Mouse (Mus musculus): ENCODE measurements around the gene Glcci1.

Gene Glcci1

DNA sequence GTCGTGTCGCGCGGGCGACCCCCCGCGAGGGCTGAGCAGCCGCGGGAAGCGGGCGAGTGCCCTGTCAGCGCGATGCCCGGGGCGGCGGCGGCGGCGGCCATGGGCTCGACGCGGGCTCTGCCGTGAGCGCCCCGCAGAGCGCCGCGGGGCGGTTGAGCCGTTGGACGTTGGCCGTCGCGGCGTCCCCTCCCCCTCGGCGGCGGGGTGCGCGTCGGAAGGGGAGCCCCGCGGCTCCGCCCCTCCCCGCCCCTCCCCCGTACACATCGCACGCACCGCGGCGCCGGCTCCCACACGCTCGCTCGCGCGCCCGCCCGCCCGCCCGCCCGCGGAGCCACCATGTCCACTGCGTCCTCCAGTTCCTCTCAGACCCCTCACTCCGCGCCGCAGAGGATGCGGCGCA is at the start of gene Glcci1:
Gene Glcci1, plus strand, starts transcription at position 50 of the 400 bp plus-strand sequence.
- peak; percentile 71 to 74 for DNase-seq (ENCODE audit: low spot score in 2 of 2)

GRCm38 (mm10) chr6:8462447-8462846 is 47.0 kb upstream of the Glcci1 start:
- no peak for DNase-seq (ENCODE audit: low spot score in 2 of 2)

GRCm38 (mm10) chr6:8465388-8465787 is 44.0 kb upstream of the Glcci1 start:
- DNase-seq (ENCODE audit: low spot score in 2 of 2), result no peak

DNA sequence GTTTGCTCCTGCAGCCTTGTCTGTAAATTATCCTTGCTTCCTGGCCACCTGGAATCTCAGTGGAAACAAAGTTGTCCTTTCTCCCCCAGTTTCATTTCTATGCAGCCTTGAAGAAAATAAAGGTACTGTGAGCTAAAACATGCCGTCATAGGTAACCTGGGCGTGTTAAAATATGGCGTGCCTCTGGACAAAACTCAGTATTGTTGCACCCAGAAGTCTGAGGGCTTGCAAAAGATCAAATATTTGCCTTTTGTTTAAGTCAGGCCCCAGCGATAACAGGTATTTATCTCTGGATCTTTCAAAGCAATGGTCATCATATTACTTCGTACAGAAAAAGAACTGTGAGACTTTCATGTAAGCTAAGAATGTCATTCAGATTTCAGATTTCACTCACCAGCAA is 43.4 kb upstream of the Glcci1 start:
- DNase-seq (ENCODE audit: low spot score in 2 of 2), result no peak

- no peak for DNase-seq (ENCODE audit: low spot score in 2 of 2)
Measured at GRCm38 (mm10) chr6:8467667-8468337, 41.6 kb upstream of the Glcci1 start.

DNA sequence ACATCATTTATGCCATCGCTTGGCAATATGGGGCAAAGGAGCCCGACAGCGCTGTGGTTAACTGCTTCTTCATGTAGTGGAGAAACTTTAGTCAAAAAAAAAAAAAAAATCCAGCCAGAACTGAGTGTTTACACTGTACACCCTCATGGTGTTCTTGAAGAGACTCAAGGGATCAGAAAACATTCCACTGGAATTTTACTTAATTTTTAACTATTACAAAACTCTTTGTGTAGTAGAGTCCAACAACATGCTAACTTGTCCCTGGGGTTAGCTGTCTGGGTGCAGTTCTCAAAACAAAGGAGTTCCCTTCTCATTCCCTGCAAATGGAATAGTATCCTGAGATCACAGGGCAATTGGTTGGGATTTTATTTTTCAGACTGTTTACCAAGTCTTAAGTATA is 39.5 kb upstream of the Glcci1 start:
- no peak for DNase-seq (ENCODE audit: low spot score in 2 of 2)

DNA sequence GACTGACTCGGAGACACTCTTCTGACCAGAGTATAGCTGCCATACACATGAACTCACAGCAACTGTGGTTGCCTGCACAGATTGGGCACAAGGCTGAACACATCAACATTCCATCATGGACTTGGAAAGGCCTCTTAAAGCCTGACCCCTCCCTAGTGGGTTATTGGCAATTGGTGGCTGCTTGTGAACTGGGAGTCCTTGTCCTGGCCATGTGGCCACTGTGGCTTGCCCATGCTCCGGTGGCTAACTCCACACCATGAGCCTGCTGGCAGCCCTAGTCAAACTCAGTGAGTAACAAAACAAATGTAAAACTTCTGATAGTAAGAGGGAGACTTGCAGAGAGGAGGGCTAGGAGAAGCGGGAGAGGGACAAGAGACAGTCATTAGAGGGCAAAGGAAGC is 37.3 kb upstream of the Glcci1 start:
- DNase-seq (ENCODE audit: low spot score in 2 of 2), result no peak

GRCm38 (mm10) chr6:8472915-8473314 is 36.5 kb upstream of the Glcci1 start:
- no peak for DNase-seq (ENCODE audit: low spot score in 2 of 2)

- DNase-seq (ENCODE audit: low spot score in 2 of 2), result no peak
Measured at GRCm38 (mm10) chr6:8473498-8473897, 35.9 kb upstream of the Glcci1 start.

GRCm38 (mm10) chr6:8474316-8474715 is 35.1 kb upstream of the Glcci1 start:
- no peak for DNase-seq (ENCODE audit: low spot score in 2 of 2)

DNA sequence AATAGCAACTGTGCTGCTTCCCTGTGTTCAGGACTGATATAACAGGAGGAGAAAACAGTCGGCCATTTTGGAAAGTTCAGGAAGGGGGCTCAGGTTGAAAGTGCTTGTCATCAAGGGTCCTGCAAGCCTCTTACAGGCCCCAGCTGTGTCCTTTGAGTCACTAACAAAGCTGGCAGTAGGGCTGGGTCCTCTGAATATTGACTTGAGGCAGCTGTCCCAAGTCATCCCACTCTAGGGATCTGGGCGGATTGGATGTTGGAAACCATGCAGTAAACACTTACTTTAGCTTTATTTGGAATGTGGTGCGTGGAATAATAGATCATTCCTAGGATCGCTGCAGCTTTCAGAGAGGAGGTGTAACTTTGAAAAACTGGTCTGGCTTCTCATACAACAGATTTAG is 34.6 kb upstream of the Glcci1 start:
- no peak for DNase-seq (ENCODE audit: low spot score in 2 of 2)

DNA sequence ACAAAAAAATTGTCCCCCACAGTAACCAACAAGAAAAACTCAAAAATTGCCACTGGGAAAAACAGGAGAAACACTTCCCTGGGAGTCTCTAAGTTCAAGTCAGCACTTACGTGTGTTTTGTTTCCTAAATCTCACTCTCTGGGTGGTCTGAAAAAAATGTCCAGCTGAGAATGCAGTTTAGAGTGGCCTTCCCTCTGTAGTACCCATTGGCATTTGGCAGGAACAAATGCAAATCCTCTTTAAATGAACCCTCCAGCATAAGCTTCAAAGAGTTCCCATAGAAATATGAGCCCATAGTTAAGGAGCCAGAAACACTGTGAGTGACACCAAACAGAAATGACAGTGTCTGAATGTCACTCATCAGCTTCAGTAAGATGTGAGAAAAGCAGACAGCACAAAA is 30.2 kb upstream of the Glcci1 start:
- DNase-seq (ENCODE audit: low spot score in 2 of 2), result no peak

DNA sequence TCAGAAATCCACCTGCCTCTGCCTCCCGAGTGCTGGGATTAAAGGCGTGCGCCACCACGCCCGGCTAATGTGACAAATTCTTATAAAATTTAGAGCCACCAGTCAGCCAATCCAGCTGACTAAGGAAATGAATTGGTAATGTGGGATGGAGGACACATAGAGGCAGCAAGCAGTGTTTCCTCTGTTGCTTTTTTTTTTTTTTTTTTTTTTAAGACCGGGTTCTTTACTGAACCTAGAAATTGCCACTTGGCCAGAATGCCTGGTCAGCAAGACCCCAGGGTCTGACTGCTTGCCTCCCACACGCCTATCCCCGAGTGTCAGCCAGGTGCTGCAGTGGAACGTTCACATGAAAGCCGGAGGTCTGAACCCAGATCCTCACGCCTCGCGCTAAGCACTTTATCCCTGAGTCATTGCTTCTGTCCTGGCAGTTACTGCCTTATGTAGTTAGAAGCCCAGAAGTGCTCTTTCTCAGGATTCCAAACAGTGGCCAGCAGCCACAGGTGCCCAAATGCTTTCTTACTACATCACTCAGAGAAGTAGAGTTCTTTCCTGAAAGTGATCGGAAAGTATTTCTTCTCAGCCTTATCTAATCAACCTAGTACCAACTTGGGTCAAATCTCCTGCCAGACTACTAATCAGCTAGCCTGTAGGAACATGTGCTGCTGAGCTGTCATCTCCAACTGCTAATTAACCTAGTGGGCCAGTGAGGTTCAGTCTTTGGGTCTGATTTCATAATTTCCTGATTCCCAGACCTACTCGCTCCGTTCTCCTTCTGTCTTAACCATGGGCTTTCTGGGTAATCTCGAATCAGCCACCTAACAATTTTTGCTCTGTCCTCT is 24.7 kb upstream of the Glcci1 start:
- DNase-seq (ENCODE audit: low spot score in 2 of 2), result no peak

GRCm38 (mm10) chr6:8485414-8486175 is 23.8 kb upstream of the Glcci1 start:
- peak; percentile 87 to 89 for DNase-seq (ENCODE audit: low spot score in 2 of 2)

DNA sequence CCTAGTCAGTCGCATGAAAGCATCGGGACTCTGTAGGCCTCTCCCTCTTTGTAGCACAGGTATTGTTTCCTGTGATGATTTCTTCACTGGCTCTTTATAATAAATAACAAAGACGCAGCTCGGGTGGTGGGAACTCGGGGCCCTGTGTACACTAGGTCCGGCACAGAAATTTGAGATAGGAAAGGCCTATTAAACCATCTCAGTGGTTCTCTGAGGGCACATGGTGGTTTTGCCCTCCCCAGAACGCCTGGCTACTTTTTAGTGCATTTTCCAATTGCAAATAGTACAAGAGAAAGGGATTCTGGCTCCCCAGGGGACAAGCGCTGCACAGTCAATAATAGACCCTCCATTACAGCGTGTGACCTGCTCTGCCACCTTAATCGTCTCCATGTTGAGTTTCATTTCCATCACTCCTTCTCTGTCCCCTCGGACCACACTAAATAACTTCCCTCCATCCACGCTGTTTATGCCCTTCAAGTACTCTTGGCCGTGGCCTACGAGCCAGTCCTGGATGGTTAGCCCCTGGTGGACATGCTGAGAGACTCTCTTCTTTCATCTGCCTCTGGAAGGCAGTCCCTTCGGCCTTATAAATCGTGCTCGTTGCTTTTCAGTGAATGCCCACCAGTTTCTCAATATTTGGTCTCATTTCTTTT is 22.9 kb upstream of the Glcci1 start:
- no peak for DNase-seq (ENCODE audit: low spot score in 2 of 2)

- no peak for DNase-seq (ENCODE audit: low spot score in 2 of 2)
Measured at GRCm38 (mm10) chr6:8487044-8487853, 22.2 kb upstream of the Glcci1 start.

- no peak for DNase-seq (ENCODE audit: low spot score in 2 of 2)
Measured at GRCm38 (mm10) chr6:8488249-8488648, 21.2 kb upstream of the Glcci1 start.

DNA sequence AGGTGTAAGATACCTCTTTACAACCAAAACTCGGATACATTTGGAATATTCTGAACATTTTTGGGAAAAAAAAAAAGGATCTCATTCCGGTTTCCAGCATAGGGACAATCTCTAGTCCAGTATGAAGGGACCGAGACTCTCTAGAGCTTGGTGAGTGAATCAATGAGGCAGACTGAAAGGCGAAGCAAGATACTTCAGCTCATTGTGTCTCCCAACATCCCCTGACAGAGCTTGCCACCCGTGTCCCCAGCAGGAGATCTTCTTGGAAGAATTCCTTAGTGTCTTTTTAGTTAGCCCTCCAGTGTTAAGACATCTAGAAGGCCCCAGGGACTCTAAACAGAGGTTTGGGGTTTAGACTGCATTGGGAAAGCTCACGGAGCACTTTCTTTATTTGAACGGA is 20.1 kb upstream of the Glcci1 start:
- no peak for DNase-seq (ENCODE audit: low spot score in 2 of 2)

- DNase-seq (ENCODE audit: low spot score in 2 of 2), result no peak
Measured at GRCm38 (mm10) chr6:8489938-8490585, 19.3 kb upstream of the Glcci1 start.

GRCm38 (mm10) chr6:8492248-8492647 is 17.2 kb upstream of the Glcci1 start:
- DNase-seq (ENCODE audit: low spot score in 2 of 2), result no peak

All from spleen, postnatal 36 days (tissue).